Mouse (Mus musculus) B cell, adult 2 months (primary cell): ENCODE measurements at regions not wholly inside any gene's neighbourhood (a gene's known extent, or its start where the extent isn't known, plus 50 kb on each side); places are given as distances from the start of the nearest gene placed in this dataset.

ENCODE experiments used
- DNase-seq, 2 experiments: peaks; one replicate each; pipeline ENCODE4 v3.0.0; 2022

GRCm38 (mm10) chr5:39841186-39841585, 85.9 kb upstream of the Hs3st1 start:
- no peak for DNase-seq

GRCm38 (mm10) chr5:39840576-39840975, 85.3 kb upstream of the Hs3st1 start:
- DNase-seq: no peak

GRCm38 (mm10) chr5:39832565-39832964, 77.3 kb upstream of the Hs3st1 start:
- DNase-seq: no peak

DNA sequence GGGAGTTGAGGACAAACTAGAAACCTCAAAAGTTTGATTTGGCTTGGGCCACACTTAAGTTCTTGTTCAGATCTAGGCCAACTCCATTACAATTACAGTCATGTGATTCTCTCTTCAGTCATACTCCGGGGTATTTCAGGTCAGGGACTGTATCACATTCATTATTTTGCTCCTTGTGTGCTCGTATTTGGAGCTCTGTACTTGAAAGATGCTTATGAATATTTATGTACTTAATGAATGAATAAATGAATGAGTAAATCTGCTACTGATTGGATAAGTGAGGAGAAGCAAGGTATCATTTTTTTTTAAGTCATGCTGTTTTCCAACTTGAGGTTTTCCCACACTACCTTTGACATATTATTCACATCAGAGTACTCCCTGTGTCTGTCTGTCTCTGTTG, 69.4 kb upstream of the Hs3st1 start:
- DNase-seq: no peak

- DNase-seq: no peak
Observed at GRCm38 (mm10) chr5:39806643-39807042, 51.4 kb upstream of the Hs3st1 start.
